Mouse (Mus musculus) gastrocnemius, postnatal 14 days (tissue): Measurements from ENCODE around the gene Odam. TPM values are rescaled to one million over a fixed set of nuclear protein-coding genes. Genes with fewer than 3 reads are reported as not detected.

Experiments
- DNase-seq: peaks from one replicate; pipeline ENCODE4 v3.0.0; 2021; ENCODE audit warnings: mixed read lengths
- intact Hi-C: fragments of 180-260 bp; cut with DNase I; formaldehyde crosslinking; loops from one replicate; pipeline ENCODE4 v1.15.1; 2025; ENCODE audit warnings: low total_unique reads
- long read RNA-seq, 2 experiments: library from polyadenylated mRNA; stranded (forward); transcript quantifications; one replicate each; pipeline ENCODE4 v2.0.0; 2021
- total RNA-seq, 2 experiments: library from RNA; stranded (reverse); gene quantifications; 2 replicates each; pipeline ENCODE4 v1.2.3; 2021

Odam gene
- total RNA-seq, result not detected
- long read RNA-seq, experiment 1, result 0 reads
- long read RNA-seq, experiment 2, result 0 reads

GRCm38 (mm10) chr5:87884729-87885128 is at the start of gene Odam:
TSS of gene Odam (plus strand) at chr5:87885029.
- no peak for DNase-seq
- intact Hi-C loops, result no loop called here

GRCm38 (mm10) chr5:87855136-87855716 is 29.6 kb upstream of the Odam start:
- intact Hi-C loops, result no loop called here
- DNase-seq, result no peak

GRCm38 (mm10) chr5:87870084-87870483 is 14.7 kb upstream of the Odam start:
- intact Hi-C loops, result no loop called here
- DNase-seq, result no peak

- DNase-seq, result no peak
- intact Hi-C loops, result no loop called here
Measured at GRCm38 (mm10) chr5:87871423-87871822, 13.4 kb upstream of the Odam start.

- DNase-seq, result no peak
- intact Hi-C loops, result no loop called here
Measured at GRCm38 (mm10) chr5:87925372-87925771, 40.5 kb downstream of the Odam start, which contains the start of gene Csn3. TSS of gene Csn3 (plus strand) at chr5:87925579.

- no peak for DNase-seq
- intact Hi-C loops, result no loop called here
Measured at GRCm38 (mm10) chr5:87931603-87932002, 46.8 kb downstream of the Odam start.

GRCm38 (mm10) chr5:87940752-87941151 is 55.9 kb downstream of the Odam start:
- no peak for DNase-seq
- intact Hi-C loops, result no loop called here

- no peak for DNase-seq
- intact Hi-C loops, result no loop called here
Measured at GRCm38 (mm10) chr5:87942515-87942914, 57.7 kb downstream of the Odam start.

Other genes with a start within 250 kb of the Odam start
- not detected for gene Csn1s1, start 218.8 kb upstream of the Odam start, total RNA-seq
- gene Csn2, start 185.4 kb upstream of the Odam start, total RNA-seq, result not detected
- gene Csn1s2a, start 110.5 kb upstream of the Odam start, total RNA-seq, result not detected
- not detected for gene Csn1s2b, start 76.9 kb upstream of the Odam start, total RNA-seq
- not detected for gene Prr27, start 59.3 kb upstream of the Odam start, total RNA-seq
- not detected for gene Csn3, start 40.5 kb downstream of the Odam start, total RNA-seq
- gene 2310003L06Rik, start 84.4 kb downstream of the Odam start, total RNA-seq, result not detected
- not detected for gene Gm28434, start 84.5 kb downstream of the Odam start, total RNA-seq
- gene Cabs1, start 94.4 kb downstream of the Odam start, total RNA-seq, result not detected
- not detected for gene Smr3a, start 117.5 kb downstream of the Odam start, total RNA-seq
- not detected for gene Smr2, start 201.5 kb downstream of the Odam start, total RNA-seq
- not detected for gene Gm11116, start 226.5 kb downstream of the Odam start, total RNA-seq